Mouse (Mus musculus) heart, adult 2 months (tissue): ENCODE measurements around the gene Fnbp4. TPM values are rescaled to one million over a fixed set of nuclear protein-coding genes. Genes with fewer than 3 reads are reported as not detected.

Source experiments
- DNase-seq, 2 experiments: peaks; one replicate each; pipeline ENCODE4 v3.0.0; 2021
- H3K27ac ChIP-seq: fragments of 200-600 bp; 2 replicates; pipeline ENCODE4 v1.8.1; 2022
- H3K27me3 ChIP-seq: fragments of 200-500 bp; 2 replicates; pipeline ENCODE4 v1.6.1; 2012; ENCODE audit warnings: mild to moderate bottlenecking, low read length, inconsistent platforms, mixed read lengths; ENCODE audit not compliant: control insufficient read depth, insufficient read depth
- H3K36me3 ChIP-seq: fragments of 200-500 bp; 2 replicates; pipeline ENCODE4 v1.6.1; 2012; ENCODE audit warnings: low read length, inconsistent platforms; ENCODE audit not compliant: control insufficient read depth, insufficient read depth
- H3K4me1 ChIP-seq: fragments of 200-500 bp; 2 replicates; pipeline ENCODE4 v1.6.1; 2011; ENCODE audit warnings: low read length; ENCODE audit not compliant: control insufficient read depth, insufficient read depth
- H3K4me3 ChIP-seq: fragments of 200-600 bp; 2 replicates; pipeline ENCODE4 v1.8.1; 2022
- H3K79me2 ChIP-seq: fragments of 200-500 bp; replicated peaks from 2 replicates; pipeline ENCODE4 v1.6.1; 2012; ENCODE audit warnings: mild to moderate bottlenecking, inconsistent platforms, low read length, moderate library complexity, mixed read lengths; ENCODE audit not compliant: control insufficient read depth, insufficient read depth
- H3K9ac ChIP-seq: fragments of 200-500 bp; 2 replicates; pipeline ENCODE4 v1.6.1; 2012; ENCODE audit warnings: low read depth, mild to moderate bottlenecking, control low read depth, inconsistent platforms, low read length, mixed read lengths
- CTCF ChIP-seq: fragments of 200-600 bp; IDR thresholded peaks from 2 replicates; pipeline ENCODE4 v1.8.1; 2022; ENCODE audit warnings: antibody characterized with exemption, mild to moderate bottlenecking, moderate library complexity
- EP300 ChIP-seq: fragments of 200-500 bp; IDR thresholded peaks from 2 replicates; pipeline ENCODE4 v1.6.1; 2011; ENCODE audit warnings: low read depth, low read length, control low read depth; ENCODE audit not compliant: insufficient read depth
- POLR2A ChIP-seq: fragments of 200-500 bp; IDR thresholded peaks from 2 replicates; pipeline ENCODE4 v1.6.1; 2011; ENCODE audit warnings: mild to moderate bottlenecking, low read depth, low read length, control low read depth; ENCODE audit not compliant: insufficient read depth
- WGBS: fragments of 180-500 bp; shearing (Covaris S2); methylation state at CpG from one replicate; pipeline ENCODE4 v1.1.7; 2018; 5-methylcytosine and 5-hydroxymethylcytosine counted together
- intact Hi-C: fragments of 180-260 bp; cut with DNase I; formaldehyde crosslinking; loops from one replicate; pipeline ENCODE4 v1.15.1; 2025
- polyA plus RNA-seq: library from polyadenylated mRNA; depleted of rRNA; stranded (reverse); fragments of >200 nt; gene quantifications from 2 replicates; pipeline ENCODE4 v1.2.3, GENCODE M21; 2012
- total RNA-seq, 2 experiments: library from RNA; stranded (reverse); gene quantifications; 2 replicates each; pipeline ENCODE4 v1.2.3; 2021

The Fnbp4 gene
- total and polyA plus RNA-seq, 3 experiments, result 11.3 to 16.6 (median 14.5) TPM

DNA sequence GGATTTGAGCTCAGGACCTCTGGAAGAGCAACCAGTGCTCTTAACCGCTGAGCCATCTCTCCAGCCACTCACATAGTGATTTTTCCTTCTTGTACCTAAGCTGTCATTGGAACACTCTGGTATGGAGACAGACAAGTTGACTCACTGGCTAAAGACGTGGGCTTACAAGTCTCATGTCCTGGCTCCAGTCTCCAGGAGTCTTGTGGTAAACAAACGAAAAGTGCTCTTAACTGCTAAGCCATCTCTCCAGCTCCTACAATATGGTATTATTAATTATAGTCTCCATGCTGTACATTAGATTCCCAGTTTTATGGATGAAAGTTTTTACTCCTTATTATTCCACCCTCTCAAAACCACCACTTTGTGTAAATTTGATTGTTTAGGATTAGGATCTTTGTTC lies 20.0 kb downstream of the Fnbp4 start:
- no peak for TF ChIP-seq CTCF
- no peak for TF ChIP-seq EP300
- no peak for TF ChIP-seq POLR2A
- DNase-seq, result no peak
- H3K36me3 ChIP-seq, result peaks cover 9% of the 10 kb centered on the region
- H3K4me1 ChIP-seq, result no peaks in the 10 kb centered on the region; the same call in 1 of the 2 replicates
- H3K27me3 ChIP-seq, result no peaks in the 10 kb centered on the region
- intact Hi-C loops, result no loop called here
- H3K79me2 ChIP-seq, result no peaks in the 10 kb centered on the region
- WGBS, result 82% methylated on average over 3 of the region's 3 CpGs
- H3K4me3 ChIP-seq, result no peak overlapping the region
- H3K27ac ChIP-seq, result no peak overlapping the region
- no peak overlapping the region for H3K9ac ChIP-seq

DNA sequence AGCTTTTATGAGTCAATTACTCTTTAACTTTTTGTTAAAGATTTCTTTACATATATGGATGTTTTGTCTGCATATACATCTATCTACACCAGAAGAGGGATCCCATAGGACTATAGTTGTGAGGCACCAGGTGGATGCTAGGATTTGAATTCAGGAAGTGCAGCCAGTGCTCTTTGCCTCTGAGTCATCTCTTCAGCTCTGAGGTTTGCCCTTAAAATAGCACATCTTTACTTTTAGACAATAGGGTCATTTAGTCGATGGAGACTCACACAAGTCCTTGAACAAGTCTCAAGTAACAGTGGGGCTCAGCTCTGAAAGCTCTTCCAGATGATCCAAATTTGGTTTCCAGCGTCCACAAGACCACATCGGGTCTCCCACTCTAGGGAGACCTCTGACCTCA lies 36.2 kb downstream of the Fnbp4 start:
- 23% methylated on average over 3 of the region's 3 CpGs for WGBS
- Histone ChIP-seq H3K79me2 (no peaks in the 10 kb centered on the region), H3K4me3 (no peak overlapping the region), H3K27ac (no peak overlapping the region), H3K27me3 (no peaks in the 10 kb centered on the region), H3K36me3 (peaks cover 4% of the 10 kb centered on the region; the same call in 1 of the 2 replicates), H3K9ac (no peak overlapping the region), H3K4me1 (no peaks in the 10 kb centered on the region)
- no peak for TF ChIP-seq EP300
- TF ChIP-seq POLR2A, result no peak
- TF ChIP-seq CTCF, result no peak
- no peak for DNase-seq
- intact Hi-C loops, result no loop called here

DNA sequence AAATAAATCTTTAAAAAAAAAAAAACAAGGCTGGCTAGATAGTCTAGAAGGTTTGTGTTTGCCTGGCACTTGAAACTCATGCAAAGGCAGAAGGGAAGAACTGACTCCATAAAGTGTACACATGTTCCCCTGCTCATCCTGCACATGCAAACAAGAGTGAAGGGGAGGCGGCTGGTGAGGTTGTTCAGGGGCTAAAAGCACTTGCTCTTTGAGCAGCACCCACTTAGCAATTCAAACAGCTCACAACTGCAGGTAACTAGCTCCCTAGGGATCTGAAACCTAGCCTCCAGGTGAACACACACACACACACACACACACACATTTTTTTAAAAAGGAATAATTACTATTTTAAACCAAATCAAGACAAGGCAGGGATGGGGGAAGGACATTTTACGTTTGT lies 36.8 kb downstream of the Fnbp4 start:
- 58% methylated on average over 2 of the region's 2 CpGs for WGBS
- H3K9ac ChIP-seq, result no peak overlapping the region
- intact Hi-C loops, result no loop called here
- H3K36me3 ChIP-seq, result peaks cover 4% of the 10 kb centered on the region; the same call in 1 of the 2 replicates
- no peak for DNase-seq
- no peaks in the 10 kb centered on the region for H3K79me2 ChIP-seq
- TF ChIP-seq CTCF, result no peak
- TF ChIP-seq EP300, result no peak
- no peak for TF ChIP-seq POLR2A
- H3K27me3 ChIP-seq, result no peaks in the 10 kb centered on the region
- H3K27ac ChIP-seq, result no peak overlapping the region
- H3K4me3 ChIP-seq, result no peak overlapping the region
- no peaks in the 10 kb centered on the region for H3K4me1 ChIP-seq

DNA sequence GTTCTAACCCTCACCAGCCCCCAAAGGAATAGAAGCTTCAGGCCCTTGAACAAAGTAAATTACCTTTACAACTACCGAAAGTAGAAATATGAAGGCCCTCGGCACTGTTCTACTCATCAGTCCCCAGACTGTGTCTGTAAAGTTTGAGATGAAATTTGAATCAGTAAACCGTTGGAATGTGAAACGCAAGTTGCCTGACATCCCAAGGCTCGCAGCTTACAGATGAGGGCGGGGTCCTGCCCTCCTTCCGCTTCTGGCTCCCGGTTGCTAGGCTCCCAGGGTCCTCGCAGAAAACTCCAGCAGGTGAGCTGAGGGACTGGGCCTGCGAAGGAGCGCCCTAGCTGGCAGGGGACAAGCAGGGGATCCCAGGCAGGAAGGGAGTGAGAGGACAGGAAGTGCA lies 37.3 kb downstream of the Fnbp4 start, which contains the start of gene Agbl2:
Agbl2 (plus strand) TSS at position 270 of the 400 bp plus-strand sequence.
- WGBS, result 7% methylated on average over 11 of the region's 11 CpGs
- DNase-seq, result peak; percentile 21 to 39
- Histone ChIP-seq H3K36me3 (peaks cover 4% of the 10 kb centered on the region; the same call in 1 of the 2 replicates), H3K4me1 (no peaks in the 10 kb centered on the region), H3K79me2 (no peaks in the 10 kb centered on the region), H3K27me3 (no peaks in the 10 kb centered on the region), H3K4me3 (peak within 1 kb of the TSS; percentile 57), H3K9ac (peak within 1 kb of the TSS; percentile 69), H3K27ac (no peak within 1 kb of the TSS)
- TF ChIP-seq CTCF (no peak), EP300 (no peak), POLR2A (no peak)
- intact Hi-C loops, result no loop called here

DNA sequence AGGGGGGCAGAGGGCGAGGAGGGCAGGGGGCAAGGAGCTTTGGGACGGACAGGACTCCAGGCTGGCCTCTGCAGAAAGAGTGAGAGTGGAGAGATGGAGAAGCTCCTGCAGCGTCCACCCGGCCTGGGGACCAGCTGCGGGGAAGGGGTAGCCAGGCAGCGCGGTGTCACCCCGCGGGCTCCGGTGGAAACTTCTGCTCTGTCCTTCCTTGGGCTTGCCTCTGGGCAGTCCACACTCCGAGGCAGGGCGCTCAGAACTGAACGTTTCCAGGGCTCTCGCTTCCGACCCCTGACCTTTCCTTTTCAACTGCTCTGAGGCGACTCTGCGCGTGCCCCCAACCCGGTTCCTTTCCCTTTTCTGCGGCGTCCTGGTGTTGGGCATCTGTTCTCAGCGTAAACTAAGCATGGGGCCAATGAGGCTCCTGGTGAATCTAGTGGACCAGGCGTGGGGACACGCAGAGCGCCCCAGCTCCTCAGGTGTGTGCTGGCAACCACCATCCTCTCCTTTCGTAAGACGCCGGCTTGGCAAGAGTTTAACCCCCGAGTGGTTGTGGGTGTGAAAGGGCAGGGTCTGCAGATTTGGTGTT lies 37.8 kb downstream of the Fnbp4 start:
- 4% methylated on average over 29 of the region's 29 CpGs for WGBS
- peak overlapping the region; percentile 57 for H3K4me3 ChIP-seq
- peaks cover 1% of the 10 kb centered on the region; the same call in 1 of the 2 replicates for H3K36me3 ChIP-seq
- H3K4me1 ChIP-seq, result no peaks in the 10 kb centered on the region
- H3K9ac ChIP-seq, result peak overlapping the region; percentile 69
- intact Hi-C loops, result no loop called here
- H3K79me2 ChIP-seq, result no peaks in the 10 kb centered on the region
- no peaks in the 10 kb centered on the region for H3K27me3 ChIP-seq
- DNase-seq, result peak; percentile 27 to 48
- no peak overlapping the region for H3K27ac ChIP-seq
- TF ChIP-seq POLR2A, result no peak
- no peak for TF ChIP-seq EP300
- TF ChIP-seq CTCF, result no peak

DNA sequence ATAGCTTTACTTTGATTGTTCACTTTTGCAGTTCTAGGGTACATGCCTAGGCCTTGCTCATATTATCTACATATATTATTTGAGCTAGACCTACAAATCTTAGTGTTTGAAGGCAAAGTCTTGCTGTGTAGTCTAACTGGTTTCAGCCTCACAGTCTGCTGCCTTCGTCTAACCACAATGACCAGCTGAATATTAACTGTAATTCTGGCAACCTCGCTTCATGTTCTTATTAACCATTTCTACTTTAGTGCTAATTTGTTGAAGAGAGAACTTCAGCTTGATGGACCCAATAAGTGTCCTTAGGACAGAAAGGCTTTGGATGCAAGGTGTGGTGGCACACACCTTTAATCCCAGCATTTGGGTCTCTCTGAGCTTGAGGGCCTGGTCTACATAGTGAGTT lies 43.0 kb downstream of the Fnbp4 start:
- no peaks in the 10 kb centered on the region for H3K27me3 ChIP-seq
- H3K79me2 ChIP-seq, result no peaks in the 10 kb centered on the region
- H3K4me1 ChIP-seq, result no peaks in the 10 kb centered on the region
- H3K27ac ChIP-seq, result no peak overlapping the region
- no peak overlapping the region for H3K9ac ChIP-seq
- no peak for TF ChIP-seq EP300
- no peaks in the 10 kb centered on the region for H3K36me3 ChIP-seq
- 81% methylated on average over 2 of the region's 2 CpGs for WGBS
- intact Hi-C loops, result no loop called here
- H3K4me3 ChIP-seq, result no peak overlapping the region
- no peak for DNase-seq
